Mouse (Mus musculus) brain, embryonic 14.5 days (tissue): ENCODE data around the gene Siah1a. TPM values are rescaled to one million over a fixed set of nuclear protein-coding genes. Genes with fewer than 3 reads are reported as not detected.

ENCODE experiments used
- DNase-seq: peaks from one replicate; pipeline ENCODE4 v3.0.0-alpha.2; 2011; ENCODE audit warnings: low read depth
- CTCF ChIP-seq: fragments of 200-500 bp; IDR thresholded peaks from 2 replicates; pipeline ENCODE4 v1.5.1; 2012; ENCODE audit warnings: inconsistent platforms, mild to moderate bottlenecking, moderate library complexity, borderline replicate concordance; ENCODE audit not compliant: insufficient read depth, insufficient read length; ENCODE audit errors: extremely low read depth
- POLR2A ChIP-seq: fragments of 200-500 bp; IDR thresholded peaks from 2 replicates; pipeline ENCODE4 v1.6.1; 2012; ENCODE audit warnings: mild to moderate bottlenecking, inconsistent platforms, borderline replicate concordance; ENCODE audit not compliant: poor library complexity, insufficient read depth, insufficient read length, severe bottlenecking; ENCODE audit errors: extremely low read depth
- polyA plus RNA-seq: library from polyadenylated mRNA; depleted of rRNA; stranded (reverse); fragments of >200 nt; gene quantifications from 2 replicates; pipeline ENCODE4 v1.2.3, GENCODE M21; 2012

The Siah1a gene
- polyA plus RNA-seq, 1 experiment, result 66.4 TPM

DNA sequence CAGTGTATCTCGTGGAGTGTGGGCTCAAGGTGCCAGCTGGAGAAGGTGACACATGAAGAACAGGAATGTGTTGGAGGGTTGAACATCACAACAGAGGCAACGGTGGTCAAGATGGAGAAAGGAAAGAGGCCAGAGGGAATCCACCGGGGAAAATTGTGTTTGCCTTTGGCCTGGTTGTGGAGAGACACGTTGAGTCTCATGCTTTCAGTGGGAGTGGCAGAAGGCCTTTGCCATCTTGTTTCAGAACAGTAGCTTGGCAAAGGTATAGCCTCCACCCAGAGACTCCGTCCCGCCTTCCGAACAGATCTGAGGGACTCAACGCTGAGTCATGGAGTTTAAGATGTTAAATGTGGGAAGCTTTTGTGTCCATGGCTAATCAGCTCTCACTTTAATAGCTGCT, 19.9 kb upstream of the Siah1a start:
- TF ChIP-seq POLR2A (no peak), CTCF (no peak)
- DNase-seq, result no peak

DNA sequence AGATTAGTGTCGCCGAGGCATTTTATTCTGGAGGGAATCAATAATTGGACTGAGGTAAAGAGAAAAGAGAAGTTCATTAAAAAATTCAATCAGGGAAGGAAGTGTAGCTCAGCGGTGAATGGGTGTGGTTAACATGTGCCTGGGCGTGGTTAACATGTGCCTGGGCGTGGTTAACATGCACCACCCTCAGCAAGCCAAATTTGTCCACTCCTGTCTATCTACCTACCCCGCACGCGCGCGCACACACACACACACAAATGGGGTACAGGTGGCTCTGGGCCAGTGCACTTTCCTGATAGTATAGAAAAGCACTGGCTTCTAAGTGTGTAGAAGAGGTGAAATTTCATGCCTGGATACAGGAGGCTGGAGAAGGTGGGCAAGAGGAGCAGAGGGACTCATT, 19.4 kb upstream of the Siah1a start:
- DNase-seq, result no peak
- TF ChIP-seq CTCF (no peak), POLR2A (no peak)

DNA sequence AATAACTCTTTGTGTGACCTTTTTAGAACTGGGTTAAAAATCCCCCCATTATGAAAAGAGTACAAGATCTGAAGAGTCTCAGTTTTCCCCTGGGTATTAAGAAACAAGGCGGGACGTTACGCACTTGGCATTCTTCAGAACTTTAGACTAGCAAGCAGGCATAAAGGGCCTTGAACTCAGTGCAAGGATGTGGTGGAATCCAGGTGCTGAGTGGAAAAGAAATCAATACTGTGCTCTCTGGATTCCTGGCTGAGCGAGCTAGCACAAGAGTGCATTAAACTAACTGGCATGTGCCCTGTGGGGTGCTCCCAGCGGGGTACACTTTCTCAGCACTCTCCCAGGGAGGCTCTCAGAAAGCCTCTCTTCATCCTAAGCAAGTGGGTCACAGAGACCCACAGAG, 17.1 kb upstream of the Siah1a start:
- TF ChIP-seq CTCF (no peak), POLR2A (no peak)
- no peak for DNase-seq

DNA sequence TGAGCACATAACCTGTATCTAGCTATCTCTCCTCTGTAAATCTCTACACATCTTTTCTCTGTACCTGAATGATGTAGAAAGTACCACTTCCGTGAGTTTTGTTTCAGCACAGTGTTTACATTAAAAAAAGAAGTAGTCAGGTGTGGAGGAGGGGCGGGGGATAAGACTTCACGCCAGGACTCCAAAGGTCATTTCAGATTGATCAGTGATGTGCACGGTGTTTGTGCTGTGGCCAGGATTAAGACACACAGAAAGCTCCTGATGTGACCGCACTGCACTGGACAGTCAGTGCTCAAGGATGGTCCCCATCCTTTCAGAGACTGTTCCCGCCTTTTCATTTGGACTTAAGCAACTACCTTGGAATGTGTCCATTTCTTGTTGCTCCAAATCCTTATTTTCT, 15.0 kb upstream of the Siah1a start:
- DNase-seq, result no peak

DNA sequence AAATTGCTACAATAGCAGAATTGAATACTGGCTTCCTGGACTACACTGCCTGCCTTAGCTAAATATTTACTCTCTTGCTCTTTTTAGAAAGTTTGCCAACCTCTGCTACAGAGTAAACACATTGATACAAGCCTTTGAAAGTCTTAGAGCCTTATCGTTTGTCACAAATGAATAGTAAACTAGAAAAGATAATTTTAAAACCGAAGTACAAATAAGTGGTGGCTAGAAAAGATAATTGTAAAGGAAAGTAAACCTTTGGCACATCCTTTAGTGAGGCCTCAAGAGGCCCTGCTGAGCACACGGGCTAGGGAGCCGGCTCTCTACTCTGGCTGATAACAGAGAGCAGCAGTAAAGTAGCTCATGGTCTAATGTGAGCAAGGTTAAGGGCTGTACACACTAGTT, 13.4 kb upstream of the Siah1a start:
- DNase-seq, result no peak
- no peak for TF ChIP-seq POLR2A
- no peak for TF ChIP-seq CTCF

More for the DNA sequence above, 15.0 kb upstream of the Siah1a start:
- no peak for TF ChIP-seq POLR2A
- TF ChIP-seq CTCF, result no peak

DNA sequence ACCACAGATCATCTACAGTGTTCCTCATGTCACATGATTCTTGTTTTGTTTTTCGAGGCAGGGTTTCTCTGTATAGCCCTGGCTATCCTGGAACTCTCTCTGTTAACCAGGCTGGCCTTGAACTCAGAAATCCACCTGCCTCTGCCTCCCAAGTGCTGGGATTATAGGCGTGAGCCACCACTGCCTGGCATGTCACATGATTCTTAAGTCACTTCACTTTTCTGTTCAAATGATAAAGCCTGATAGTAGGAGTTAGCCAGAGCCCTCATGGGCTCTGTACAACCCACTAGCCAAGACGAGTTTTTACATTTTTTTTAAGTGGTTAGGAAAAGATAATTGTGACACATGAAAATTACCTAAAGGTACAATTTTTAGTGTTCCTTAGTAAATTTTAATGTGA, 12.9 kb upstream of the Siah1a start:
- DNase-seq, result no peak
- TF ChIP-seq CTCF (no peak), POLR2A (no peak)

DNA sequence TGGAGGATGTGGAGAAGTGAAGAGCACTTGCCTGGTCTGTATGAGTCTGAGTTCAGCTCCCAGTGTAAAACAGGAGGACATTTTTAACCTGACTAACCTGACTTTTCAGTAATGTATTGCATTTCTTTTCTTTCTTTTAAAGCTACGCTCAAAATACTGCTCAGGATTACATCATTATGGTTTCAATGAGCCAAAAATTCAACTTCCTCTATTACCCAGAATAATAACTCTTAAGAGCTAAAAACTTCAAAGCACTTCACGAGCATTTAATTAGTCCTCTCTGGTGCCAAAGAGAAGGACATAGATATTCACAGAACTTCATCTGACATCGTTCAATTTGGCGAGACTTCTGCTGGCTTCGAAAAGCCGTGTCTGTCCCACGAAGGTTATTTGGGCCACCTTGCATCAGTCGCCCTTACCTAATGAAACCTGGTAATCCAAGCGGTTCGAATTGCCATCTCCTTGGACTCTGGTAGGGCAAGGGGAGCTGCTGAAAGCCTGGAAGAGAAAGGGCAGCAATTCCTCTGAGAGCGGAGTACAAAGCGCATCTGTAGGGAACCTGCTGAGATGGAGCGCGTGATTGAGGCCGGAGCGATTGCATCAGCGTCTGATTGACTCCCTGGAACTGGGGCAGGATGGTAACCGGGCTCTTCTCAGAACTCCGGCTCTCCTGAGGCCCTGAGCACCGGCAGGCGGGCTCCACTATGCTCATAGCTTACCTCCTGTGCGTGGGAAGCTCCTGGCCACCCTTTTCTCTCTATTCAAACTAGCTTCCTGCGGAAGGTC, 11.4 kb upstream of the Siah1a start:
- DNase-seq, result peak; percentile 71
- no peak for TF ChIP-seq POLR2A
- TF ChIP-seq CTCF, result no peak

DNA sequence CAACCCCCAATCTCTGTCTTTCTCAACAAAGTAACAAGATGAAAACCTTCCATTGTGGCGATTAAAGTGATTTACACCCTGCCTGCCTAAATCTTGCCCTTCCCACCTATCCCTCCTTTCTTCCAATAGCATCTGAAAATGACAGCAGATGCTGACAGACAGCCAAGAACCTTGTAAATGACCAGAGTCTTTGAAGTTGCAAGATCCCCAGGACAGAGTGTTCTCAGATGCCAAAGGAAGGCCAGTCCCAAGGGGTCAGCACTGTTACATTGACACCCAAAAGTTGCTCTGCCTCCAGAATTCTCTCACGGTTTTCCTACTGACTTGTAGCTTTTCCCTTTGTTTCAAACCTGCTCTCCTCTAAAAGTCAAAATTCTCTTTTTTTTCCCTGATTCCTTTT, 4.1 kb upstream of the Siah1a start:
- TF ChIP-seq CTCF (no peak), POLR2A (no peak)
- DNase-seq, result no peak

DNA sequence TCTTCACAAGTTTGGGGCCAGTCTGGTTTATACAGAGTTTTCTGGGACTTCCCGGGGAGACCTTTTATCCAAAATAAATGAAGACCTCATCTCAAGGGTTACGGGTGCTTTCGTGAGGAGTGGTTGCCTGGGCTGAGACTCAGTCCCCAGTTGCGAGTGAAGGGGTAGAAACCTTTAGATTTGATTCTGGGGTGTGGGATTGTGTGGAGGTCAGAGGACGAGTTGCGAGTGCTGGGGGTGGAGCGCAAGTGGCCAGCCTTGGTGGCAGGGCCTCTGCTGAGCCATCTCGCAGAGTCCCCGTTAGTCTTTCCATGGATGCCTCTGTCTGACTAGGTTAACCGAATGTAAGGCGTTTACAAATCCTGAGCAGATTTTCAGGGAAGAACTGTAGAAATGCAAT, 777 bp upstream of the Siah1a start:
- no peak for DNase-seq
- TF ChIP-seq POLR2A (no peak), CTCF (no peak)

DNA sequence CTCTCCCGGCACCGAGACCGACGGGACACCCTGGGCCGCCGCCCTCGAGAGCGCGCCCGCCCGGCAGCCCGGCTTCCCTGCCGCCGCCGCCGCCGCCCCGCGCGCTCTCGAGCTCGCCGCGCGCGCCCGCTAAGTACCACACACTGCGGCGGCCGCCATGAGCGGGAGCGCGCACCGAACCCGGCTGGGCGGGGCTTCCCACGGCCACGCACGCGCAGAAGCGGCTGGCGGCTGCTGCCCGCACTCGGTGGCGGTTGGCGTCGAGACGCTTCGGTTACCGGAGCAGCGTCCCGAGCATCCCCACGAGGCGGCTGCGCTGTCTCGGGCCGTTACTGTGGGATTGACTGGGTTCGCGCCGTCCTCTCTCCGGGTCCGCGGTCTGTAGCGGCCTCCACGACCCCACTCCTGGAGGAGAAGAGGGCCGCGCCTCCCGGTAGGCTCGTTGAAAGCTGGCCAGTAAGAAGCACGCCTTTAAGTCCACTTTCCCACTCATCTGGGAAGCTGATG, 254 bp upstream of the Siah1a start:
- TF ChIP-seq POLR2A, result peak; percentile 93
- TF ChIP-seq CTCF, result no peak
- peak; percentile 97 for DNase-seq

DNA sequence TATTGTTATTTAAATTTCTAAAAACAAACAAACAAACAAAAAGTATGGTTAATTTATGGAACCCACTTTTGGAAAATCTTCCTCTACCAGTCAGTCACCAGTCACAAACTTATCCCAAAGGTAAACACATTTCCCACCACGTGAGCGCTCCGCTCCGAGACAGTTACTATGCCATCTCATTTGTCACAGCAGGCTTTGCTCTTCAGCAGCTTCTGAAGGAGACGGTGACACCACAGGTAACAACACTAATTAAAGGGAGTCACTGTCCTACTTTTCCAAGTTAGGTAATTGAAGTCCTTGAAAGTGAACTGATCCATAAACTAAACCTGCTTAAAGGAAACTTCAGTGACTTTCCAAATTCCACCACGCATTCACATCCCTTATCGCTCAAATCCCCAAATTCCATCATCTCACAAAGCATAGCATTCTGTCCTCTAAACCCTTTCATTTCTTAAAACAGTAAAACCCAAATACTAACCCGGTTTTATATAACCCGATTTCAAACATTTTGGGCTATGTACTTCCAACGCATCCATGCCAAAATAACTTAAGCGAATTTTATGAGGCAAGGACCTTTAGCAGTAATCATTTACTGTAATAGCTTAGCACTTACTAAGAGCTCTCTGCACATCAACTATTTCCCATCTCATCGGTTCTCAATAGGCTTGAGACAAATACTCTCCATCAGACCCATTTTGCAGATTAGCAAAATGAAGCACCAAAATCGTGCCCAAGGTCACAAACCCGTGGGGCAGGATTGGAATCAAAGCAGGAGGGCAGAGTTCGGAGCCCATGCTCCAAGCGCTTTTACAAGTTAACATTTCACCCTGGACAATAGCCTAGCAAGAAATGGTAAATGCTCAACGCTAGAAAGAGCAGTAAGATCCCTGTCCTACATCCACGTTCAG, 1.2 kb downstream of the Siah1a start:
- no peak for DNase-seq
- TF ChIP-seq POLR2A (no peak), CTCF (no peak)
